Mouse (Mus musculus): ENCODE results near the gene Axl. TPM values are rescaled to one million over a fixed set of nuclear protein-coding genes. Genes with fewer than 3 reads are reported as not detected.

Gene Axl
- polyA plus RNA-seq, 1 experiment from 2014 or later: 114 TPM

GRCm38 (mm10) chr7:25718788-25719417, 69.6 kb downstream of the Axl start, which contains the start of gene Ccdc97:
Ccdc97 (minus strand) TSS chr7:25719088.
- WGBS: 5% methylated on average over 29 of the region's 32 CpGs

GRCm38 (mm10) chr7:25717478-25717877, 71.0 kb downstream of the Axl start:
- 87% methylated on average over 3 of the region's 3 CpGs for WGBS

More at GRCm38 (mm10) chr7:25718788-25719417, 69.6 kb downstream of the Axl start, which contains the start of gene Ccdc97:
- Histone ChIP-seq H3K4me2 (ENCODE audit: low read depth, low read length) (peak within 1 kb of the TSS; percentile 93), H3K9me3 (ENCODE audit: control insufficient read depth, low read length) (no peaks in the 10 kb centered on the region), H3K27me3 (replicated peaks; ENCODE audit: control insufficient read depth, insufficient read depth, low read length) (no peaks in the 10 kb centered on the region), H3K9ac (ENCODE audit: low read depth, low read length) (peak within 1 kb of the TSS; percentile 80), H3K27ac (replicated peaks; ENCODE audit: low read depth, low read length) (peak within 1 kb of the TSS; percentile 65), H3K4me3 (ENCODE audit: low read depth, low read length) (peak within 1 kb of the TSS; percentile 77), H3K4me1 (ENCODE audit: control insufficient read depth, insufficient read depth, low read length) (peaks cover 11% of the 10 kb centered on the region), H3K36me3 (ENCODE audit: control insufficient read depth, insufficient read depth, low read length) (peaks cover 63% of the 10 kb centered on the region)
- peak; percentile 87 for ATAC-seq (ENCODE audit: low read depth)
- DNase-seq (ENCODE audit: low spot score): peak; percentile 98

DNA sequence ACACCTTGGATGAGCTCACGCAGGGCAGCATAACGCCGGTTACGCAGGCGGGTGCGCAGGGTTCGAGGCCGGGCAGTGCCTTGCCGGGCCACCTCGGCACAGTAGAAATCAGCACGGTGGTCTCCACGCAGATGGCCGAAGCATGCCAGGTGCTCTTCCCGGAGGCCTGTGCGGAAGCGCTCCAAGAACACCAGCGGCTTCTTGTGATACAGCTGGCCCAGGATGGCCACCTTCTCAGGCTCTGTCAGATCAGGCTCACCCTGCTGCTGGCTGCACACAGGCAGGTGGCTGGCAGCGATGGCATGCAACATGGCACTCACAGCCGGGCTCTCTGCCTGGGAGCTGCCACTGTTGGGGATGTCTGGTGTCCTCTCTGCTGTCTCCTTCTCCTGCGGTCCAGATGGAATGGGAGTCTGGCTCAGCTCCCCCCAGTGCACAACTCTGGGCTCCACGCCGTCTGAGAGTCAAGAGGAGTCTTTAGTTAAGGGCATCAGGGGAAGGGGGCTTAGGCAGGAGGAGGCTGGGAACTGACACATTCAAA, 72.7 kb downstream of the Axl start:
- no peak for ATAC-seq (ENCODE audit: low read depth)
- 96% methylated on average over 20 of the region's 22 CpGs for WGBS
- no peak overlapping the region for H3K4me3 ChIP-seq (ENCODE audit: low read depth, low read length)

More at GRCm38 (mm10) chr7:25717478-25717877, 71.0 kb downstream of the Axl start:
- H3K4me1 ChIP-seq (ENCODE audit: control insufficient read depth, insufficient read depth, low read length): peaks cover 11% of the 10 kb centered on the region
- H3K36me3 ChIP-seq (ENCODE audit: control insufficient read depth, insufficient read depth, low read length): peaks cover 63% of the 10 kb centered on the region
- ATAC-seq (ENCODE audit: low read depth) (no peak), DNase-seq (ENCODE audit: low spot score) (no peak)
- H3K9ac ChIP-seq (ENCODE audit: low read depth, low read length): peak overlapping the region; percentile 80; the same call in 1 of the 2 replicates
- H3K4me2 ChIP-seq (ENCODE audit: low read depth, low read length): peak overlapping the region; percentile 93
- no peaks in the 10 kb centered on the region for H3K27me3 ChIP-seq (replicated peaks; ENCODE audit: control insufficient read depth, insufficient read depth, low read length)
- peak overlapping the region; percentile 77; the same call in 1 of the 2 replicates for H3K4me3 ChIP-seq (ENCODE audit: low read depth, low read length)
- H3K27ac ChIP-seq (replicated peaks; ENCODE audit: low read depth, low read length): no peak overlapping the region
- H3K9me3 ChIP-seq (ENCODE audit: control insufficient read depth, low read length): no peaks in the 10 kb centered on the region

DNA sequence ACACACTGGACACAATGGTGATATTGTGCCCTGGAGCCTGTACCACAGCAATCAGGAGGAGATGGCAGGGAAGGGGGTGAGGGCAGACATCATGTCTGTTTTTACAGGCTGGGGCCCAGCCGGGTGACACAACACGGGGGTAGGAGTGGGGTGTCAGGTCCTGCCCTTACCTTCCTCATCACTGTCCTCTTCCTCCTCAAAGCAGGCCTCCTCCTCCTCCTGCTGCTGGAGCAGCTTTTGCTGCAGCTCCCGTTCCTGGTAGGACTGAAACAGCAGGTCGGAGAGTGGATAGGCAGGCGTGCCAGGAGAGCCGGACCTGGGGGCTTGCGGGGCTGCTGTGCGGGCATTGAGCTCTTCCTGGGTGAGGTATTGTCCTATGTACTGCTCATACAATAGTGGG, 73.9 kb downstream of the Axl start:
- H3K27ac ChIP-seq (replicated peaks; ENCODE audit: low read depth, low read length): no peak overlapping the region

More for the DNA sequence above, 72.7 kb downstream of the Axl start:
- DNase-seq (ENCODE audit: low spot score): no peak
- Histone ChIP-seq H3K9ac (ENCODE audit: low read depth, low read length) (no peak overlapping the region), H3K27ac (replicated peaks; ENCODE audit: low read depth, low read length) (no peak overlapping the region), H3K4me2 (ENCODE audit: low read depth, low read length) (no peak overlapping the region), H3K4me1 (ENCODE audit: control insufficient read depth, insufficient read depth, low read length) (peaks cover 26% of the 10 kb centered on the region), H3K27me3 (replicated peaks; ENCODE audit: control insufficient read depth, insufficient read depth, low read length) (no peaks in the 10 kb centered on the region), H3K9me3 (ENCODE audit: control insufficient read depth, low read length) (no peaks in the 10 kb centered on the region), H3K36me3 (ENCODE audit: control insufficient read depth, insufficient read depth, low read length) (peaks cover 52% of the 10 kb centered on the region)

GRCm38 (mm10) chr7:25712801-25713200, 75.7 kb downstream of the Axl start:
- H3K9me3 ChIP-seq (ENCODE audit: control insufficient read depth, low read length): no peaks in the 10 kb centered on the region
- 90% methylated on average over 9 of the region's 9 CpGs for WGBS
- no peak overlapping the region for H3K4me2 ChIP-seq (ENCODE audit: low read depth, low read length)
- no peak overlapping the region for H3K4me3 ChIP-seq (ENCODE audit: low read depth, low read length)
- H3K27me3 ChIP-seq (replicated peaks; ENCODE audit: control insufficient read depth, insufficient read depth, low read length): no peaks in the 10 kb centered on the region
- H3K27ac ChIP-seq (replicated peaks; ENCODE audit: low read depth, low read length): no peak overlapping the region
- DNase-seq (ENCODE audit: low spot score): no peak
- peaks cover 44% of the 10 kb centered on the region for H3K36me3 ChIP-seq (ENCODE audit: control insufficient read depth, insufficient read depth, low read length)
- no peak for ATAC-seq (ENCODE audit: low read depth)
- no peak overlapping the region for H3K9ac ChIP-seq (ENCODE audit: low read depth, low read length)
- peaks cover 31% of the 10 kb centered on the region for H3K4me1 ChIP-seq (ENCODE audit: control insufficient read depth, insufficient read depth, low read length)

More for the DNA sequence above, 73.9 kb downstream of the Axl start:
- no peaks in the 10 kb centered on the region for H3K9me3 ChIP-seq (ENCODE audit: control insufficient read depth, low read length)
- H3K36me3 ChIP-seq (ENCODE audit: control insufficient read depth, insufficient read depth, low read length): peaks cover 44% of the 10 kb centered on the region
- 89% methylated on average over 8 of the region's 8 CpGs for WGBS
- H3K4me2 ChIP-seq (ENCODE audit: low read depth, low read length): no peak overlapping the region
- no peak overlapping the region for H3K9ac ChIP-seq (ENCODE audit: low read depth, low read length)
- H3K27me3 ChIP-seq (replicated peaks; ENCODE audit: control insufficient read depth, insufficient read depth, low read length): no peaks in the 10 kb centered on the region
- peaks cover 36% of the 10 kb centered on the region for H3K4me1 ChIP-seq (ENCODE audit: control insufficient read depth, insufficient read depth, low read length)
- ATAC-seq (ENCODE audit: low read depth) (no peak), DNase-seq (ENCODE audit: low spot score) (no peak)
- no peak overlapping the region for H3K4me3 ChIP-seq (ENCODE audit: low read depth, low read length)

GRCm38 (mm10) chr7:25711731-25712197, 76.7 kb downstream of the Axl start:
- ATAC-seq (ENCODE audit: low read depth) (peak; percentile 51), DNase-seq (ENCODE audit: low spot score) (peak; percentile 69)
- Histone ChIP-seq H3K4me1 (ENCODE audit: control insufficient read depth, insufficient read depth, low read length) (peaks cover 25% of the 10 kb centered on the region), H3K4me2 (ENCODE audit: low read depth, low read length) (no peak overlapping the region), H3K27me3 (replicated peaks; ENCODE audit: control insufficient read depth, insufficient read depth, low read length) (no peaks in the 10 kb centered on the region), H3K9ac (ENCODE audit: low read depth, low read length) (0 out of 2 replicates have a peak overlapping the region, but pooled peaks have one; percentile 30), H3K4me3 (ENCODE audit: low read depth, low read length) (no peak overlapping the region), H3K27ac (replicated peaks; ENCODE audit: low read depth, low read length) (peak overlapping the region; percentile 63), H3K9me3 (ENCODE audit: control insufficient read depth, low read length) (no peaks in the 10 kb centered on the region), H3K36me3 (ENCODE audit: control insufficient read depth, insufficient read depth, low read length) (peaks cover 44% of the 10 kb centered on the region)
- WGBS: 8% methylated on average over 7 of the region's 7 CpGs

DNA sequence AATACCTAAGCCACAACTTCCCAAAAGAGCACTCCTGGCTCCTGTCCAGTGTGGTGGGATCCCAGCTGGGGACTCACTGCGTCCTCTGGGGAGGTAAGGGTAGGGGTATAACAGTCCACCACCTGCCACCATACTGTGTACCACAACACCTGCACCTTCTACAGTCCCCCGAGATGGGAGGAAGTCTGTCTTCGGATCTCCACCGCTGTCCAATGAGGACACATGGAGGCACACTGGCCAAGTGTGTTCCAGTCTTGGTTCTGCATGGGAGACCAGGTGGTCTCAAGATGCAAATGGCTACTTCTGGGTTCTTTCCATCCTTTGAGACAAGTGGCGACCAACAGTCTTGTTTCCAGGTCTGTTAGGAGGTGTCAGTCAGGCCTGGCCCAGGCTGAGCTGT, 77.3 kb downstream of the Axl start:
- H3K27ac ChIP-seq (replicated peaks; ENCODE audit: low read depth, low read length): peak overlapping the region; percentile 63
- H3K4me1 ChIP-seq (ENCODE audit: control insufficient read depth, insufficient read depth, low read length): peaks cover 25% of the 10 kb centered on the region
- H3K4me3 ChIP-seq (ENCODE audit: low read depth, low read length): no peak overlapping the region
- H3K9me3 ChIP-seq (ENCODE audit: control insufficient read depth, low read length): no peaks in the 10 kb centered on the region
- WGBS: 45% methylated on average over 5 of the region's 5 CpGs
- DNase-seq (ENCODE audit: low spot score): no peak
- peak overlapping the region; percentile 53; the same call in 1 of the 2 replicates for H3K9ac ChIP-seq (ENCODE audit: low read depth, low read length)
- H3K27me3 ChIP-seq (replicated peaks; ENCODE audit: control insufficient read depth, insufficient read depth, low read length): no peaks in the 10 kb centered on the region
- H3K4me2 ChIP-seq (ENCODE audit: low read depth, low read length): peak overlapping the region; percentile 40
- peaks cover 42% of the 10 kb centered on the region for H3K36me3 ChIP-seq (ENCODE audit: control insufficient read depth, insufficient read depth, low read length)
- ATAC-seq (ENCODE audit: low read depth): no peak

DNA sequence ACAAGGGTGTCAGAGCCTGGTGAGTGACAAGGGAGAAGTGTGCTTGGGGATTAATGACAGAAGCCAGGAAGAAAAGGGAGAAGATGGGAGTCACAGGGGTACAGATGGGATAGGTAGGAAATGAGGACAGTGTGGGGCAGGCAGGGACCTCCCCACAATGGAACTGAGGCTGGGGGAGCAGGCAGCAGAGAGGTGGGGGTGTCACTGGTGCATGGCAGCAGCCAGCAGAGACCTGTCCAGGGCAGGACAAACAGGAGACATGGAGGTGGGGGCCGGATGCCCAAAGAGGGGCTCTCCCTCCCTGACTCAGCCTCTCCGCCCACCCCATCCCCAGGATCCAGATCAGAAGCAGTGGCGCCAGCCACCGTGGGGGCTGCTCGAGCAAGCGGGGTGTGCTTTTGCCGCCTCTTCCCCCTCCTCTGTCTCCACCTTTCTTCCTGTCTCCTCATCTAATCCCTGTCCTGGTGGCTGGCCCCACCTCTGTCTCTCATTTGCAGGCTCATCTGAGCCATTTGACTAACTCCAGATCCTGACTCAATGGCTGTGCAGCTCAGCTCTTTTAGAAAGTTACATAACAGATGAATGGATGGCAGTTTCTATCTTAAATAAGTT, 77.9 kb downstream of the Axl start:
- no peaks in the 10 kb centered on the region for H3K9me3 ChIP-seq (ENCODE audit: control insufficient read depth, low read length)
- no peak overlapping the region for H3K4me3 ChIP-seq (ENCODE audit: low read depth, low read length)
- peaks cover 25% of the 10 kb centered on the region for H3K4me1 ChIP-seq (ENCODE audit: control insufficient read depth, insufficient read depth, low read length)
- peak overlapping the region; percentile 53 for H3K9ac ChIP-seq (ENCODE audit: low read depth, low read length)
- 0% methylated on average over 5 of the region's 7 CpGs for WGBS
- DNase-seq (ENCODE audit: low spot score) (no peak), ATAC-seq (ENCODE audit: low read depth) (peak; percentile 16)
- peaks cover 36% of the 10 kb centered on the region for H3K36me3 ChIP-seq (ENCODE audit: control insufficient read depth, insufficient read depth, low read length)
- peak overlapping the region; percentile 40 for H3K4me2 ChIP-seq (ENCODE audit: low read depth, low read length)
- peak overlapping the region; percentile 55 for H3K27ac ChIP-seq (replicated peaks; ENCODE audit: low read depth, low read length)
- no peaks in the 10 kb centered on the region for H3K27me3 ChIP-seq (replicated peaks; ENCODE audit: control insufficient read depth, insufficient read depth, low read length)
